Mouse (Mus musculus) megakaryocyte-erythroid progenitor cell, adult 5 weeks (primary cell): Measurements from ENCODE around the gene Ccz1. TPM values are rescaled to one million over a fixed set of nuclear protein-coding genes. Genes with fewer than 3 reads are reported as not detected.

Experiments
- polyA plus RNA-seq: library from polyadenylated mRNA; stranded (reverse); fragments of >175 nt; gene quantifications from 2 replicates; pipeline ENCODE4 v1.2.3, GENCODE M21; 2012

Gene Ccz1
- 56.6 and 57.9 TPM in 2 replicates for polyA plus RNA-seq

DNA sequence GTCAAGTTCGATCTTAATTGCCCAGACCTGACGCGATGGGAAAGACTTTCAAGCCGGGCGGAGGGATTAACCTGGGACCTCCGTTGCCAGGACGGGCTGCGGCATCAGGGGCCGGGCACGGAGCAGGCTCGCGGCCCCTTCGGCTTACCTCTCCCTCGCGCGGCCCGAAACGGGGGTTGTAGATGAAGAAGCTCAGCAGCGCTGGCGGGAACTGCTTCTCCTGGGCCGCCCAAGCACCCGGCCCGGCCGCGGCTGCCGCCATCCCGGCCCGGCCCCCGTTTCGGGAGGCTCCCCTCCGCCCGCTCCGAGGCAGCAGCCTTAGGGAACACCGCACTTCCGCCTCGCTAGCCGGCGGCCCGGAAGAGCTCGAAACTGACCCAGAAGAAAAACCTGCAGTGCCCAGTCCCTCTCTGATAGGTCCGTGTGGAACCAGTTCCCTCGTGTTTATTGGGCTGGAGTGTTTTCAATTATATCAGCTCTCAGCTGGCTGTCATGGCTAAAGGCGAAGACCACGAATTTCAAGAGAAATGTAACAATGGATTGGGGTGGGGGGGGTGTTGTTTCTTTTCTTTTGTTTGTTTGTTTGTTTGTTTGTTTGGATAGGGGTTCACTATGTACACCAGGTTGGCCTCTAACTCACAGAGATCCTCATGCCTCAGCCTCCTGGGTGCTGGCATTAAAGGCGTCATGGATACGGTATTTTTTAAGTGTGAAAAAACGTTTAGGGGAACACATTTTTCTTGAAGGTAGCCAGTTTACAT is at the start of gene Ccz1:
Gene Ccz1 (minus strand): TSS at position 327 of the 761 bp plus-strand sequence.

DNA sequence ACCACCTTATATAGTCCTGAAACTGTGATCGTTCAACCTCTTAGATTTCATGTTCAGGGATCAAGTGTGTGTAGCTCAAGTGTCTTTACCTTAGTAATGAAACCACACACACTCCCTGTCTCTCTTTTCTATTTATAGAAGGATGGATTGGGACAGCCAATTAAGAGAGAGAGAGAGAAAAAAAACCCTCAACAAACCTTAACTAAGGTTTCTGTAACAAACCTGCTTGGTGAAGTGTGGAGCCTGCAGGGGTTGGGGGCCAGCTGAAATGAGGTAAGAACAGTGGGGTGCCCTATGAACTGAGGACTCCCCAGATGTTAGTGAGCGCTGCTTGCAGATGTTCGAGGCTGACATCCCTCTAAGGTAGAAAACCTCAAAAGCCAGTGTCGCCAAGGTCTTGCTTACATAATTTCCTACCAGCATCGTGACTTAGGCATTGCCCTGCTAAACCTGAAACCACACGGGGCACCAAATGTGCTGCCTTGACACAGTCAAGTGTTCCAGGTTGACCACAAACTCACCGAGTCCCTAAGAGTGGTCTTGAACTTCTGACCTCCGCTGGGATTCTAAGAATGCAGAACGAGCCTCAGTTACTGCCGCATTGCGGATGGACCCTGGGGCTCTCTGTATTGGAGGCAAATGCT is 12.1 kb upstream of the Ccz1 start, which contains the start of gene Ocm:
Gene Ocm (minus strand): TSS at position 51 of the 644 bp plus-strand sequence.

Other genes with a start within 250 kb of the Ccz1 start
- 16.5 and 21.0 TPM in 2 replicates for gene Eif2ak1, start 197.1 kb downstream of the Ccz1 start, polyA plus RNA-seq
- gene Ankrd61, start 117.2 kb downstream of the Ccz1 start, polyA plus RNA-seq = 0.14 TPM in 1 of 2 replicates, not detected in the other
- 44.1 and 49.6 TPM in 2 replicates for gene Aimp2, start 105.0 kb downstream of the Ccz1 start, polyA plus RNA-seq
- gene Pms2, start 104.9 kb downstream of the Ccz1 start, polyA plus RNA-seq = 1.5 and 1.9 TPM in 2 replicates
- gene Gm42421, start 86.7 kb downstream of the Ccz1 start, polyA plus RNA-seq = not detected in 2 replicates
- not detected in 2 replicates for gene Rsph10b, start 81.8 kb downstream of the Ccz1 start, polyA plus RNA-seq
- gene Ocm, start 11.8 kb upstream of the Ccz1 start, polyA plus RNA-seq = not detected in 2 replicates
- gene Lmtk2, start 85.6 kb upstream of the Ccz1 start, polyA plus RNA-seq = 7.1 and 9.3 TPM in 2 replicates
- gene Bhlha15, start 175.4 kb upstream of the Ccz1 start, polyA plus RNA-seq = 1.7 and 3.1 TPM in 2 replicates
- 8.7 and 9.2 TPM in 2 replicates for gene Tecpr1, start 208.7 kb upstream of the Ccz1 start, polyA plus RNA-seq
- 42.7 and 45.4 TPM in 2 replicates for gene Bri3, start 229.6 kb upstream of the Ccz1 start, polyA plus RNA-seq